Mouse (Mus musculus) myocyte (in vitro differentiated cells): Measurements from ENCODE around the gene Emc10.

Experiments
- MAX ChIP-seq: IDR thresholded peaks from one replicate; pipeline ENCODE4 v1.6.1; 2011; ENCODE audit warnings: low read depth, mild to moderate bottlenecking, control low read depth
- MYOG ChIP-seq, 3 experiments: IDR thresholded peaks; one replicate each; pipeline ENCODE4 v1.6.1; 2011; ENCODE audit warnings: control low read depth in 2 of 3, low read depth in 2 of 3, mild to moderate bottlenecking in 2 of 3; ENCODE audit not compliant: insufficient read length in 2 of 3, control insufficient read depth in 1 of 3, insufficient read depth in 1 of 3
- POLR2A ChIP-seq: IDR thresholded peaks from one replicate; pipeline ENCODE4 v1.6.1; 2011; ENCODE audit warnings: low read depth, mild to moderate bottlenecking, control low read depth, moderate library complexity; ENCODE audit not compliant: insufficient read length

GRCm38 (mm10) chr7:44488545-44488944 is 7.8 kb downstream of the Emc10 start:
- TF ChIP-seq MAX (no peak), MYOG (IDR thresholded peaks at IDR 0.05; ENCODE audit: control insufficient read depth in 1 of 3, insufficient read depth in 1 of 3, insufficient read length in 2 of 3, low read depth in 2 of 3) (no peak), POLR2A (no peak)
